12 mouse cellular contexts compared by ENCODE assay signal in the genomic region with DNA sequence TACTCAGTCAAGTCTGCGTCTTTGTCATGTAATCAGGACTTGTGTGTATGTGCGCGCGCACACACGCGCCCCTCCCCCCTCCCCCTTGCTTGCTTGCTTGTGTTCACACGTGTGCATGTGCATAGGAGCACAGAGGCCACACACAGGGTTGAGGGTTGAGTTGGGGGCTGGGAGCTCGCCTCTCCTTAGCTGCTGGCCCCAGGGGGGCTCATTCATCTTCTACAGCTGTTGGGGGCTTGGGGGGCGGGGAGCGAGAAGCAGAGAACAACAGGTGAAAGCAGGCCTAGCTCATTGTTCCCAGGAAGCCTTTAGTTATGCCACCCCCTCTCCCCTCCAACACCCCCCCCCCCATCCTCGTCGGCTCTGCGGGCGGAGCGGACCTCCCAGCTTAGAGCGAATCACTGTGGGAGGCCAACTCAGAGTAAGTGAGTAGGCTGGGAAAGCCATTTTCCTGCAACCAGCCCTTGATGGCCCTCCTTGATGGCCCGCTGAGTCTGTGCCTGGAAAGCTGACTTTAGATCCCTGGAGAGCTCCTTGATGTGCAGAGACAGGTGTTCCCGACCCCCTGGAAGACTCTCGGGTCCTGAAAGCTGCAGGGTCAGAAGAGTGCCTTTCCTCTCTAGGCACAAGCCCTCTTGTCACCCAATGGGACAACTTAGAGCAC.
A peak's percentile ranks its signal among the peaks of the same experiment; 100 is the strongest.
DNase-seq lines count a peak whose midpoint lies in the region; ATAC-seq and TF ChIP-seq lines count a peak whose summit lies in the region.
"Had no signal": no experiment of that assay in that cellular context is flagged by ENCODE, and none has a peak within 500 bp of the region (broad histone marks: within the 10 kb centered on the region; RNA-seq: fewer than 3 reads in every experiment).

No protein-coding gene starts in this region.

- no peak overlapping the region for H3K27ac ChIP-seq in kidney, embryonic 15.5 days
- H3K27ac ChIP-seq in forebrain, embryonic 12.5 days = peak overlapping the region; percentile 1; the same call in 1 of the 2 replicates
- peak overlapping the region; percentile 44; the same call in 1 of the 2 replicates for H3K27ac ChIP-seq in limb, embryonic 14.5 days (replicated peaks; ENCODE audit: low read depth, low read length)

- no peak overlapping the region for H3K4me3 ChIP-seq in kidney, embryonic 15.5 days (replicated peaks)
- peak overlapping the region; percentile 21 for H3K4me3 ChIP-seq in forebrain, embryonic 12.5 days (replicated peaks)
- no peak overlapping the region for H3K4me3 ChIP-seq in limb, embryonic 14.5 days (replicated peaks; ENCODE audit: low read length)

- peaks cover 17% of the 10 kb centered on the region for H3K4me1 ChIP-seq in kidney, embryonic 15.5 days
- H3K4me1 ChIP-seq in forebrain, embryonic 12.5 days = peaks cover 14% of the 10 kb centered on the region
- H3K4me1 ChIP-seq in limb, embryonic 14.5 days (ENCODE audit: control insufficient read depth, insufficient read depth, low read length) = peaks cover 33% of the 10 kb centered on the region

- no peaks in the 10 kb centered on the region for H3K9me3 ChIP-seq in kidney, embryonic 15.5 days (replicated peaks)
- H3K9me3 ChIP-seq in forebrain, embryonic 12.5 days = no peaks in the 10 kb centered on the region
- 0 out of 2 replicates have a peak, but pooled peaks cover 5% of the 10 kb centered on the region for H3K9me3 ChIP-seq in limb, embryonic 14.5 days (ENCODE audit: control insufficient read depth, low read length)

- H3K4me2 ChIP-seq in kidney, embryonic 15.5 days = peak overlapping the region; percentile 27
- H3K4me2 ChIP-seq in forebrain, embryonic 12.5 days = peak overlapping the region; percentile 52
- peak overlapping the region; percentile 22; the same call in 1 of the 2 replicates for H3K4me2 ChIP-seq in limb, embryonic 14.5 days (replicated peaks; ENCODE audit: low read depth, low read length, severe bottlenecking)

- H3K36me3 ChIP-seq in kidney, embryonic 15.5 days = no peaks in the 10 kb centered on the region
- no peaks in the 10 kb centered on the region for H3K36me3 ChIP-seq in forebrain, embryonic 12.5 days (replicated peaks)
- H3K36me3 ChIP-seq in limb, embryonic 14.5 days (ENCODE audit: control insufficient read depth, insufficient read depth, low read length) = no peaks in the 10 kb centered on the region

- ATAC-seq in kidney, embryonic 15.5 days (replicated peaks; ENCODE audit: low FRiP score) = peak; percentile 45; the same call in 1 of the 2 replicates
- ATAC-seq in forebrain, embryonic 12.5 days (ENCODE audit: low FRiP score) = peak; percentile 92
- peak; percentile 76 for ATAC-seq in limb, embryonic 14.5 days (ENCODE audit: low FRiP score, low read depth)
- no peak for ATAC-seq in monocyte, adult 5-6 weeks (replicated peaks; ENCODE audit: insufficient number of reproducible peaks, low FRiP score, low TSS enrichment, poor library complexity, severe bottlenecking)

- no peak for TF ChIP-seq POLR2A in limb, embryonic 14.5 days (IDR thresholded peaks at IDR 0.05; ENCODE audit: borderline replicate concordance, extremely low read depth, insufficient read depth, insufficient read length)

- no peaks in the 10 kb centered on the region for H3K27me3 ChIP-seq in kidney, embryonic 15.5 days
- H3K27me3 ChIP-seq in forebrain, embryonic 12.5 days = no peaks in the 10 kb centered on the region
- no peaks in the 10 kb centered on the region for H3K27me3 ChIP-seq in limb, embryonic 14.5 days (ENCODE audit: control insufficient read depth, insufficient read depth, low read length)

- H3K9ac ChIP-seq in kidney, embryonic 15.5 days = no peak overlapping the region
- H3K9ac ChIP-seq in forebrain, embryonic 12.5 days = 0 out of 2 replicates have a peak overlapping the region, but pooled peaks have one; percentile 21
- H3K9ac ChIP-seq in limb, embryonic 14.5 days (ENCODE audit: low read depth, low read length, severe bottlenecking) = no peak overlapping the region

- 17% methylated on average over 19 of the region's 19 CpGs for WGBS in kidney, embryonic 15.5 days
- 4% methylated on average over 19 of the region's 19 CpGs for WGBS in forebrain, embryonic 12.5 days
- WGBS in limb, embryonic 14.5 days = 10% methylated on average over 19 of the region's 19 CpGs

- DNase-seq in kidney, postnatal 36 days = no peak
- DNase-seq in limb, embryonic 14.5 days (ENCODE audit: low spot score) = peak; percentile 64
- DNase-seq in retina, postnatal 1 day = peak; percentile 92
- no peak for DNase-seq in lung, adult 18-20 months
- DNase-seq in thymus, postnatal 0 days (ENCODE audit: low spot score) = no peak
- DNase-seq: adrenal gland, adult 2 months; cerebellum, adult 2 months; kidney, adult 11 months; lung, adult 2 months had no signal

Comparison
In these comparisons a context has a peak if more than half of its experiments do, and no peak if none do; other contexts are left out.
1. DNase-seq: peak in limb, embryonic 14.5 days (single experiment) and retina, postnatal 1 day (single experiment); none in kidney, postnatal 36 days (0 of 2), lung, adult 18-20 months (0 of 2) and thymus, postnatal 0 days (single experiment).
2. Peak in every context shown above with its lines, with median percentiles within 50 percentile points of each other: H3K4me2 ChIP-seq.